Mouse (Mus musculus) stomach, embryonic 16.5 days (tissue): Measurements from ENCODE around the gene Bmpr1b. TPM values are rescaled to one million over a fixed set of nuclear protein-coding genes. Genes with fewer than 3 reads are reported as not detected.

ENCODE experiments used
- ATAC-seq: fragments of 200-750 bp; cut with Nextera tagmentation; 2 replicates; pipeline ENCODE4 v1.8.0; 2017; ENCODE audit warnings: moderate number of reproducible peaks, moderate TSS enrichment; ENCODE audit not compliant: insufficient read depth, low FRiP score
- H3K27ac ChIP-seq: fragments of 300-500 bp; sonication (generic); 2 replicates; pipeline ENCODE4 v1.5.1; 2014; ENCODE audit warnings: low read length
- H3K27me3 ChIP-seq: fragments of 300-500 bp; sonication (generic); 2 replicates; pipeline ENCODE4 v1.6.1; 2014; ENCODE audit warnings: low read length, control low read depth, mixed read lengths; ENCODE audit not compliant: control insufficient read depth, insufficient read depth
- H3K36me3 ChIP-seq: fragments of 300-500 bp; sonication (generic); 2 replicates; pipeline ENCODE4 v1.6.1; 2014; ENCODE audit warnings: low read length; ENCODE audit not compliant: control insufficient read depth, insufficient read depth
- H3K4me1 ChIP-seq: fragments of 300-500 bp; sonication (generic); 2 replicates; pipeline ENCODE4 v1.6.1; 2014; ENCODE audit warnings: low read length, control low read depth, mixed read lengths; ENCODE audit not compliant: control insufficient read depth, insufficient read depth
- H3K4me2 ChIP-seq: fragments of 300-500 bp; sonication (generic); 2 replicates; pipeline ENCODE4 v1.6.1; 2014; ENCODE audit warnings: low read depth, low read length, mixed read lengths
- H3K4me3 ChIP-seq: fragments of 300-500 bp; sonication (generic); replicated peaks from 2 replicates; pipeline ENCODE4 v1.5.1; 2014; ENCODE audit warnings: mild to moderate bottlenecking, low read length
- H3K9ac ChIP-seq: fragments of 300-500 bp; sonication (generic); 2 replicates; pipeline ENCODE4 v1.6.1; 2014; ENCODE audit warnings: low read length
- H3K9me3 ChIP-seq: fragments of 300-500 bp; sonication (generic); replicated peaks from 2 replicates; pipeline ENCODE4 v1.6.1; 2016; ENCODE audit warnings: low read length, control low read depth; ENCODE audit not compliant: control insufficient read depth
- WGBS: fragments of 180-500 bp; shearing (Covaris S2); extraction: QIAGEN DNeasy Blood & Tissue Kit; methylation state at CpG from one replicate; pipeline ENCODE4 v1.1.7; 2014; 5-methylcytosine and 5-hydroxymethylcytosine counted together
- polyA plus RNA-seq: library from polyadenylated mRNA; unstranded; fragments of >200 nt; fragmentation: Nextera tagmentation; extraction: Ambion mirVana; gene quantifications from 2 replicates; pipeline ENCODE4 v1.2.1, GENCODE M21; 2015

Gene Bmpr1b
- polyA plus RNA-seq, 1 experiment from 2014 or later: 8.5 TPM

GRCm38 (mm10) chr3:142103622-142104021 is 65.6 kb downstream of the Bmpr1b start:
- Histone ChIP-seq H3K27me3 (no peaks in the 10 kb centered on the region), H3K9me3 (no peaks in the 10 kb centered on the region), H3K9ac (no peak overlapping the region), H3K4me1 (no peaks in the 10 kb centered on the region), H3K27ac (no peak overlapping the region), H3K36me3 (no peaks in the 10 kb centered on the region), H3K4me3 (no peak overlapping the region), H3K4me2 (no peak overlapping the region)
- no peak for ATAC-seq
- 73% methylated on average over 4 of the region's 4 CpGs for WGBS

- Histone ChIP-seq H3K27ac (no peak overlapping the region), H3K4me2 (no peak overlapping the region), H3K9ac (no peak overlapping the region), H3K36me3 (no peaks in the 10 kb centered on the region), H3K4me3 (no peak overlapping the region), H3K9me3 (no peaks in the 10 kb centered on the region), H3K27me3 (no peaks in the 10 kb centered on the region), H3K4me1 (no peaks in the 10 kb centered on the region)
- WGBS: 54% methylated on average over 2 of the region's 2 CpGs
- ATAC-seq: no peak
These were observed 70.1 kb downstream of the Bmpr1b start for GRCm38 (mm10) chr3:142099151-142099550.

GRCm38 (mm10) chr3:142094049-142094448 is 75.2 kb downstream of the Bmpr1b start:
- ATAC-seq: no peak
- no peaks in the 10 kb centered on the region for H3K9me3 ChIP-seq
- no peak overlapping the region for H3K4me2 ChIP-seq
- H3K9ac ChIP-seq: no peak overlapping the region
- no peaks in the 10 kb centered on the region; the same call in 1 of the 2 replicates for H3K4me1 ChIP-seq
- no peak overlapping the region for H3K27ac ChIP-seq
- WGBS: 82% methylated on average over 4 of the region's 4 CpGs
- no peaks in the 10 kb centered on the region for H3K36me3 ChIP-seq
- H3K4me3 ChIP-seq: no peak overlapping the region
- no peaks in the 10 kb centered on the region for H3K27me3 ChIP-seq

- Histone ChIP-seq H3K4me2 (no peak overlapping the region), H3K27ac (no peak overlapping the region), H3K4me1 (peaks cover 3% of the 10 kb centered on the region; the same call in 1 of the 2 replicates), H3K4me3 (no peak overlapping the region), H3K27me3 (no peaks in the 10 kb centered on the region), H3K9me3 (no peaks in the 10 kb centered on the region), H3K9ac (no peak overlapping the region), H3K36me3 (no peaks in the 10 kb centered on the region)
- ATAC-seq: peak; percentile 68
- WGBS: 65% methylated on average over 4 of the region's 4 CpGs
These were observed 79.5 kb downstream of the Bmpr1b start for GRCm38 (mm10) chr3:142089684-142090083.

- no peak for ATAC-seq
- whole genome bisulfite sequencing: 59% methylated on average over 3 of the region's 3 CpGs
- Histone ChIP-seq H3K36me3 (no peaks in the 10 kb centered on the region), H3K4me3 (no peak overlapping the region), H3K4me2 (no peak overlapping the region), H3K27me3 (no peaks in the 10 kb centered on the region), H3K4me1 (peaks cover 3% of the 10 kb centered on the region; the same call in 1 of the 2 replicates), H3K27ac (no peak overlapping the region), H3K9ac (no peak overlapping the region), H3K9me3 (no peaks in the 10 kb centered on the region)
These were observed 83.3 kb downstream of the Bmpr1b start for GRCm38 (mm10) chr3:142085938-142086337.

GRCm38 (mm10) chr3:142084091-142084490 is 85.1 kb downstream of the Bmpr1b start:
- no peak overlapping the region for H3K4me2 ChIP-seq
- 42% methylated on average over 1 of the region's 1 CpGs for WGBS
- H3K27me3 ChIP-seq: no peaks in the 10 kb centered on the region
- H3K4me3 ChIP-seq: no peak overlapping the region
- ATAC-seq: no peak
- H3K27ac ChIP-seq: no peak overlapping the region
- no peaks in the 10 kb centered on the region for H3K36me3 ChIP-seq
- H3K4me1 ChIP-seq: peaks cover 3% of the 10 kb centered on the region; the same call in 1 of the 2 replicates
- no peak overlapping the region for H3K9ac ChIP-seq
- H3K9me3 ChIP-seq: no peaks in the 10 kb centered on the region

- WGBS: 49% methylated on average over 3 of the region's 3 CpGs
- Histone ChIP-seq H3K4me1 (no peaks in the 10 kb centered on the region), H3K36me3 (no peaks in the 10 kb centered on the region), H3K27ac (no peak overlapping the region), H3K9ac (no peak overlapping the region), H3K4me3 (no peak overlapping the region), H3K4me2 (no peak overlapping the region), H3K9me3 (no peaks in the 10 kb centered on the region), H3K27me3 (no peaks in the 10 kb centered on the region)
- ATAC-seq: peak; percentile 64; the same call in 1 of the 2 replicates
These were observed 91.4 kb downstream of the Bmpr1b start for GRCm38 (mm10) chr3:142077723-142078302.

- 63% methylated on average over 5 of the region's 5 CpGs for WGBS
- Histone ChIP-seq H3K4me3 (no peak overlapping the region), H3K4me2 (no peak overlapping the region), H3K4me1 (peaks cover 3% of the 10 kb centered on the region; the same call in 1 of the 2 replicates), H3K9ac (no peak overlapping the region), H3K36me3 (no peaks in the 10 kb centered on the region), H3K27me3 (no peaks in the 10 kb centered on the region), H3K9me3 (no peaks in the 10 kb centered on the region), H3K27ac (no peak overlapping the region)
- peak; percentile 58; the same call in 1 of the 2 replicates for ATAC-seq
These were observed 97.6 kb downstream of the Bmpr1b start for GRCm38 (mm10) chr3:142071601-142072000.

GRCm38 (mm10) chr3:142066792-142067346 is 102.4 kb downstream of the Bmpr1b start:
- no peaks in the 10 kb centered on the region for H3K27me3 ChIP-seq
- 64% methylated on average over 1 of the region's 1 CpGs for WGBS

More at GRCm38 (mm10) chr3:142066792-142067346, 102.4 kb downstream of the Bmpr1b start:
- H3K4me1 ChIP-seq: peaks cover 17% of the 10 kb centered on the region
- no peaks in the 10 kb centered on the region for H3K36me3 ChIP-seq
- no peaks in the 10 kb centered on the region for H3K9me3 ChIP-seq
- no peak overlapping the region for H3K4me2 ChIP-seq
- H3K27ac ChIP-seq: no peak overlapping the region; the same call in 1 of the 2 replicates
- no peak for ATAC-seq
- no peak overlapping the region for H3K9ac ChIP-seq
- H3K4me3 ChIP-seq: no peak overlapping the region
